Mouse (Mus musculus) midbrain, postnatal 0 days (tissue): ENCODE results near the gene Rhbdl1. TPM values are rescaled to one million over a fixed set of nuclear protein-coding genes. Genes with fewer than 3 reads are reported as not detected.

ENCODE experiments used
- ATAC-seq: fragments of 200-750 bp; cut with Nextera tagmentation; 2 replicates; pipeline ENCODE4 v1.8.0; 2017; ENCODE audit warnings: moderate number of reproducible peaks, mild to moderate bottlenecking, moderate TSS enrichment, moderate library complexity; ENCODE audit not compliant: low FRiP score
- DNase-seq: peaks from one replicate; pipeline ENCODE4 v3.0.0-alpha.2; 2015; ENCODE audit warnings: low spot score
- H3K27ac ChIP-seq: fragments of 300-500 bp; sonication (generic); 2 replicates; pipeline ENCODE4 v1.5.1; 2014; ENCODE audit warnings: low read depth, mild to moderate bottlenecking, low read length, mixed read lengths
- H3K27me3 ChIP-seq: fragments of 300-500 bp; sonication (generic); 2 replicates; pipeline ENCODE4 v1.6.1; 2014; ENCODE audit warnings: low read length, control low read depth, mixed read lengths; ENCODE audit not compliant: insufficient read depth
- H3K36me3 ChIP-seq: fragments of 300-500 bp; sonication (generic); 2 replicates; pipeline ENCODE4 v1.6.1; 2014; ENCODE audit warnings: low read length, control low read depth, mixed read lengths; ENCODE audit not compliant: insufficient read depth
- H3K4me1 ChIP-seq: fragments of 300-500 bp; sonication (generic); 2 replicates; pipeline ENCODE4 v1.6.1; 2014; ENCODE audit warnings: mild to moderate bottlenecking, control low read depth, antibody characterized with exemption, low read length, mixed read lengths; ENCODE audit not compliant: insufficient read depth
- H3K4me2 ChIP-seq: fragments of 300-500 bp; sonication (generic); 2 replicates; pipeline ENCODE4 v1.6.1; 2014; ENCODE audit warnings: low read depth, mild to moderate bottlenecking, low read length, mixed read lengths; ENCODE audit not compliant: poor library complexity, severe bottlenecking
- H3K4me3 ChIP-seq: fragments of 300-500 bp; sonication (generic); 2 replicates; pipeline ENCODE4 v1.5.1; 2014; ENCODE audit warnings: low read depth, mild to moderate bottlenecking, low read length, moderate library complexity
- H3K9ac ChIP-seq: fragments of 300-500 bp; sonication (generic); replicated peaks from 2 replicates; pipeline ENCODE4 v1.6.1; 2014; ENCODE audit warnings: mild to moderate bottlenecking, low read length, moderate library complexity, mixed read lengths; ENCODE audit not compliant: poor library complexity, severe bottlenecking
- H3K9me3 ChIP-seq: fragments of 300-500 bp; sonication (generic); 2 replicates; pipeline ENCODE4 v1.6.1; 2016; ENCODE audit warnings: low read length, control low read depth
- CTCF ChIP-seq: IDR thresholded peaks from 2 replicates; pipeline ENCODE4 v1.5.1; 2016; ENCODE audit warnings: antibody characterized with exemption, mild to moderate bottlenecking
- WGBS: fragments of 180-500 bp; shearing (Covaris S2); extraction: QIAGEN DNeasy Blood & Tissue Kit; methylation state at CpG from one replicate; pipeline ENCODE4 v1.1.7; 2014; 5-methylcytosine and 5-hydroxymethylcytosine counted together
- polyA plus RNA-seq: library from polyadenylated mRNA; unstranded; fragments of >200 nt; fragmentation: Nextera tagmentation; extraction: Ambion mirVana; gene quantifications from 2 replicates; pipeline ENCODE4 v1.2.1, GENCODE M21; 2015
- total RNA-seq: library from RNA; depleted of rRNA; stranded (reverse); fragments of >200 nt; gene quantifications from 2 replicates; pipeline ENCODE4 v1.2.3, GENCODE M21; 2014; rRNA removed

Gene Rhbdl1
- 95.2 and 168 TPM in 2 replicates for total RNA-seq
- polyA plus RNA-seq: 97.0 and 110 TPM in 2 replicates

GRCm38 (mm10) chr17:25837076-25837410 is at the start of gene Rhbdl1:
Gene Rhbdl1 (minus strand): TSS chr17:25837295.
- peaks cover 27% of the 10 kb centered on the region for H3K4me1 ChIP-seq
- under 1% methylated on average over 26 of the region's 29 CpGs for WGBS
- peak; percentile 50; the same call in 1 of the 2 replicates for ATAC-seq

DNA sequence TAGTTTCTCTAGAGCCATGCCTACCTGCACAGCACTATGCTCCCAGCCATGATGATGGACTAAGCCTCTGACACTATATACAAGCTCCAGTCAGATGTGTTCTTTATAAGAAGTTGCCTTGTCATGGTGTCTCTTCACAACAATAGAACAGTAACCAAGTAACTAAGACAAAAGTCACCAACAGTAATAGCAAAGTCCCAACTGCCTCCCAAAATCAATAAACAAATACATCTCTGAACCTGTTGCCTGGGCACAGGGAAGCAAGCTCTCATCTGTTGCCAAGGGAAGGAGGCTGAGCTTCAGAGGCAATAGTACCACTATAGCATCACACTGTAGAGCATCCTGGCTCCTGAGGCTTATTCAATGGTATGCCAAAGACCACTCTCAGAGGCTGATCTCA is 49.7 kb upstream of the Rhbdl1 start:
- Histone ChIP-seq H3K27ac (no peak overlapping the region), H3K4me3 (no peak overlapping the region), H3K4me2 (no peak overlapping the region), H3K27me3 (no peaks in the 10 kb centered on the region), H3K4me1 (no peaks in the 10 kb centered on the region), H3K9ac (no peak overlapping the region), H3K9me3 (no peaks in the 10 kb centered on the region), H3K36me3 (peaks cover 31% of the 10 kb centered on the region)
- DNase-seq (no peak), ATAC-seq (no peak)
- no peak for TF ChIP-seq CTCF

More at GRCm38 (mm10) chr17:25837076-25837410, at the start of gene Rhbdl1:
- peak within 1 kb of the TSS; percentile 41 for H3K4me3 ChIP-seq
- no peaks in the 10 kb centered on the region for H3K9me3 ChIP-seq
- peak within 1 kb of the TSS; percentile 82 for H3K27ac ChIP-seq
- H3K27me3 ChIP-seq: no peaks in the 10 kb centered on the region
- H3K36me3 ChIP-seq: peaks cover 44% of the 10 kb centered on the region
- peak; percentile 88 for DNase-seq
- peak within 1 kb of the TSS; percentile 75 for H3K4me2 ChIP-seq
- no peak for TF ChIP-seq CTCF
- peak within 1 kb of the TSS; percentile 81 for H3K9ac ChIP-seq

DNA sequence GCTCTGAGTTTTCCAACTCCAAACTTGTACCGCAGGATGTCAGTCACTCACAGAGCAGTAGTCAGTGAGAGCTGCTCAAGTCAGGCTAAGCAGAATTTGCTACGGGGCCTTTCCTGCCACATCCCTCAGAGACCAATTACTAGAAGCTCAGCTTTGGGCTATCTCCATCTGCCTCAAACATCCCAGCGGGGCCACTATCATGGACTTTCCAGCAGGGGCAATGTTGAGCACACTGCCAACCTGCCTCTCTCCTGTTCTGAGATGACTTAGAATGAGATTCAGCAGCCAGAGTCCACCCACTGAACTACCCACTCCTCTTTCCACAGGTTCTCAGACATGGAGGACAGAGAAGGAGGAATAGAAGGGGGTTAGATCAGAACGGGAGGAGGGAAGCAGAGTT is 48.5 kb upstream of the Rhbdl1 start:
- WGBS: 54% methylated on average over 4 of the region's 4 CpGs
- peaks cover 32% of the 10 kb centered on the region for H3K36me3 ChIP-seq
- 0 out of 2 replicates have a peak, but pooled peaks have one; percentile 25 for ATAC-seq

DNA sequence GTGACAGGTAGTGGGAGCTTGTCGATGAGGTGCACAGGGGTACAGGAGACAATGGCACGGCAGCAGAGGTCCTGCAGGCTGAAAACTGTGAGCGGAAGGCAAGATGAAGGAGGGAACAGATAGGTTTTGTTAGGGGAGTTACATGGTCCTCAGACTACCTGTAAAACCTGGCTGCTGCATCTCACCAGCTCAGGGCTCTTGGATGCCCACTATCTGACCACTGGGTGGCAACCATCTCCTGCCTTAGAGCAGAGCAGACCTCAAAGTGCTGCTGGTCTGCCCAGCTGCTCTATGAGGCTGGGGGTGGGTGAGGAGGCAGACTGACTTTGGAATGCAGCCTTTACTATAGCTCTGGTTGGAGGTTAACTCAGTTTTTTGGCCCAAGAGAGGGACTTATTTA is 46.7 kb upstream of the Rhbdl1 start:
- Histone ChIP-seq H3K9me3 (no peaks in the 10 kb centered on the region), H3K4me3 (no peak overlapping the region), H3K36me3 (peaks cover 36% of the 10 kb centered on the region), H3K9ac (no peak overlapping the region), H3K27ac (no peak overlapping the region), H3K4me2 (no peak overlapping the region), H3K27me3 (no peaks in the 10 kb centered on the region), H3K4me1 (peaks cover 2% of the 10 kb centered on the region; the same call in 1 of the 2 replicates)
- WGBS: 88% methylated on average over 3 of the region's 3 CpGs
- TF ChIP-seq CTCF: peak; percentile 57
- ATAC-seq: no peak
- DNase-seq: peak; percentile 29

More for the DNA sequence above, 48.5 kb upstream of the Rhbdl1 start:
- Histone ChIP-seq H3K4me3 (no peak overlapping the region), H3K9ac (no peak overlapping the region), H3K4me1 (peaks cover 2% of the 10 kb centered on the region; the same call in 1 of the 2 replicates), H3K4me2 (no peak overlapping the region), H3K27me3 (no peaks in the 10 kb centered on the region), H3K9me3 (no peaks in the 10 kb centered on the region), H3K27ac (no peak overlapping the region)
- peak; percentile 67 for TF ChIP-seq CTCF
- DNase-seq: peak; percentile 22

DNA sequence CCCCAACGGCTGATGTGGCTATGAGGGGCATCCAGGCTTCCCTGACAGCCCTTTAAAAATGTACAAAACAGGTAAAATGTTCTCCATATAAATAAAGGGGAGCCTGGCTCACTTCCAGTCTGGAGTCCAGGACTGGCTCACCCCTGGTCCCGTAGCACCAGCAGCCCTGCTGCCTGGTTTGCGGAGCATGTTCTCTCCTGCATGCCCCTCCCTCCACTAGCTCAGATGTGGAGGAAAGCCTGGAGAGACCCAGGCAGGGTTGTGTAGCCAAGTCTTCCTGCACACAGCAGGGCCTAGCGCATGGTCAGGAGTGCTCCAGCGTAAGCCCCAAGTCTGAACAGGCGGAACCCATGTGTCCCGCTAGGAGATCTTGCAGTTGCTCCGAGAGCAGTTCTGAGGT is 46.2 kb upstream of the Rhbdl1 start:
- no peak overlapping the region for H3K4me2 ChIP-seq
- peaks cover 2% of the 10 kb centered on the region; the same call in 1 of the 2 replicates for H3K4me1 ChIP-seq
- no peaks in the 10 kb centered on the region for H3K27me3 ChIP-seq
- 74% methylated on average over 8 of the region's 8 CpGs for WGBS
- no peak overlapping the region for H3K9ac ChIP-seq
- no peak overlapping the region for H3K4me3 ChIP-seq
- DNase-seq (no peak), ATAC-seq (no peak)
- H3K36me3 ChIP-seq: peaks cover 41% of the 10 kb centered on the region
- no peaks in the 10 kb centered on the region for H3K9me3 ChIP-seq
- no peak overlapping the region for H3K27ac ChIP-seq
- TF ChIP-seq CTCF: no peak

GRCm38 (mm10) chr17:25882306-25882705 is 45.2 kb upstream of the Rhbdl1 start:
- no peaks in the 10 kb centered on the region for H3K27me3 ChIP-seq
- no peak overlapping the region for H3K27ac ChIP-seq
- H3K4me1 ChIP-seq: peaks cover 2% of the 10 kb centered on the region; the same call in 1 of the 2 replicates
- WGBS: 38% methylated on average over 5 of the region's 5 CpGs
- no peak for DNase-seq
- no peak overlapping the region for H3K4me2 ChIP-seq
- peaks cover 40% of the 10 kb centered on the region for H3K36me3 ChIP-seq
- no peaks in the 10 kb centered on the region for H3K9me3 ChIP-seq
- 0 out of 2 replicates have a peak, but pooled peaks have one; percentile 28 for TF ChIP-seq CTCF
- no peak overlapping the region for H3K4me3 ChIP-seq
- no peak overlapping the region for H3K9ac ChIP-seq
- ATAC-seq: no peak
